Mouse (Mus musculus): ENCODE results near the gene Nfya. TPM values are rescaled to one million over a fixed set of nuclear protein-coding genes. Genes with fewer than 3 reads are reported as not detected.
A peak's percentile ranks its signal among the peaks of the same experiment; 100 is the strongest.

The Nfya gene
- total RNA-seq, 1 experiment, result 23.3 TPM

- DNase-seq (ENCODE audit: low read depth, low spot score), result no peak
- Histone ChIP-seq H3K27ac (ENCODE audit: insufficient read depth, low read depth, low read length, poor library complexity, severe bottlenecking) (no peak overlapping the region), H3K4me1 (ENCODE audit: control insufficient read depth in 2 of 2, insufficient read depth in 2 of 2, low read length in 2 of 2, poor library complexity in 1 of 2) (peaks cover 3 to 14% of the 10 kb centered on the region in 2 experiments; a peak in 3 of 4 replicates), H3K36me3 (ENCODE audit: control insufficient read depth, insufficient read depth, low read length, poor library complexity, severe bottlenecking) (no peaks in the 10 kb centered on the region), H3K9ac (ENCODE audit: insufficient read depth, low read depth, low read length, poor library complexity, severe bottlenecking) (peak overlapping the region; percentile 18; the same call in 1 of the 2 replicates), H3K9me3 (ENCODE audit: control insufficient read depth, insufficient read depth, low read depth, low read length) (no peaks in the 10 kb centered on the region), H3K4me3 (ENCODE audit: insufficient read depth in 1 of 2, low read depth in 1 of 2, low read length in 2 of 2, poor library complexity in 1 of 2, severe bottlenecking in 1 of 2) (peak overlapping the region; percentile 50 to 62)
- no peak for TF ChIP-seq MAFK (IDR thresholded peaks at IDR 0.05; ENCODE audit: insufficient read depth, low read depth, low read length)
- TF ChIP-seq ZC3H11A (IDR thresholded peaks at IDR 0.05; ENCODE audit: borderline replicate concordance, low read depth, low read length), result no peak
- TF ChIP-seq ZNF384 (IDR thresholded peaks at IDR 0.05; ENCODE audit: low read depth, low read length), result no peak
- TF ChIP-seq HCFC1 (IDR thresholded peaks at IDR 0.05; ENCODE audit: borderline replicate concordance, insufficient read depth, low read length), result no peak
- TF ChIP-seq CHD2 (IDR thresholded peaks at IDR 0.05; ENCODE audit: low read depth, low read length), result no peak
- in situ Hi-C loops (cut with MboI; ENCODE audit: low sequenced_read_pairs in 2 of 2, unreplicated experiment in 2 of 2), result no loop called here
Observed at GRCm38 (mm10) chr17:48454190-48454589, 44.5 kb upstream of the Nfya start.

- in situ Hi-C loops (cut with MboI; ENCODE audit: low sequenced_read_pairs in 2 of 2, unreplicated experiment in 2 of 2), result no loop called here
- Histone ChIP-seq H3K9me3 (ENCODE audit: control insufficient read depth, insufficient read depth, low read depth, low read length) (no peaks in the 10 kb centered on the region), H3K9ac (ENCODE audit: insufficient read depth, low read depth, low read length, poor library complexity, severe bottlenecking) (no peak overlapping the region), H3K36me3 (ENCODE audit: control insufficient read depth, insufficient read depth, low read length, poor library complexity, severe bottlenecking) (no peaks in the 10 kb centered on the region), H3K4me1 (ENCODE audit: control insufficient read depth in 2 of 2, insufficient read depth in 2 of 2, low read length in 2 of 2, poor library complexity in 1 of 2) (peaks cover 3 to 14% of the 10 kb centered on the region in 2 experiments; a peak in 3 of 4 replicates), H3K27ac (ENCODE audit: insufficient read depth, low read depth, low read length, poor library complexity, severe bottlenecking) (no peak overlapping the region), H3K4me3 (ENCODE audit: insufficient read depth in 1 of 2, low read depth in 1 of 2, low read length in 2 of 2, poor library complexity in 1 of 2, severe bottlenecking in 1 of 2) (no peak overlapping the region)
- no peak for DNase-seq (ENCODE audit: low read depth, low spot score)
- no peak for TF ChIP-seq HCFC1 (IDR thresholded peaks at IDR 0.05; ENCODE audit: borderline replicate concordance, insufficient read depth, low read length)
- no peak for TF ChIP-seq MAFK (IDR thresholded peaks at IDR 0.05; ENCODE audit: insufficient read depth, low read depth, low read length)
- TF ChIP-seq ZNF384 (IDR thresholded peaks at IDR 0.05; ENCODE audit: low read depth, low read length), result no peak
- TF ChIP-seq ZC3H11A (IDR thresholded peaks at IDR 0.05; ENCODE audit: borderline replicate concordance, low read depth, low read length), result no peak
- TF ChIP-seq CHD2 (IDR thresholded peaks at IDR 0.05; ENCODE audit: low read depth, low read length), result no peak
Observed at GRCm38 (mm10) chr17:48453489-48453888, 43.8 kb upstream of the Nfya start.

GRCm38 (mm10) chr17:48451753-48452444, 42.2 kb upstream of the Nfya start:
- H3K9me3 ChIP-seq (ENCODE audit: control insufficient read depth, insufficient read depth, low read depth, low read length), result no peaks in the 10 kb centered on the region
- H3K27ac ChIP-seq (ENCODE audit: insufficient read depth, low read depth, low read length, poor library complexity, severe bottlenecking), result no peak overlapping the region
- TF ChIP-seq CHD2 (IDR thresholded peaks at IDR 0.05; ENCODE audit: low read depth, low read length) (no peak), ZNF384 (IDR thresholded peaks at IDR 0.05; ENCODE audit: low read depth, low read length) (no peak), MAFK (IDR thresholded peaks at IDR 0.05; ENCODE audit: insufficient read depth, low read depth, low read length) (no peak), HCFC1 (IDR thresholded peaks at IDR 0.05; ENCODE audit: borderline replicate concordance, insufficient read depth, low read length) (no peak), ZC3H11A (IDR thresholded peaks at IDR 0.05; ENCODE audit: borderline replicate concordance, low read depth, low read length) (no peak)
- no peak overlapping the region for H3K9ac ChIP-seq (ENCODE audit: insufficient read depth, low read depth, low read length, poor library complexity, severe bottlenecking)
- DNase-seq (ENCODE audit: low read depth, low spot score), result no peak
- in situ Hi-C loops (cut with MboI; ENCODE audit: low sequenced_read_pairs in 2 of 2, unreplicated experiment in 2 of 2), result no loop called here
- H3K36me3 ChIP-seq (ENCODE audit: control insufficient read depth, insufficient read depth, low read length, poor library complexity, severe bottlenecking), result no peaks in the 10 kb centered on the region
- H3K4me1 ChIP-seq (ENCODE audit: control insufficient read depth in 2 of 2, insufficient read depth in 2 of 2, low read length in 2 of 2, poor library complexity in 1 of 2), result peaks cover 5 to 16% of the 10 kb centered on the region in 2 experiments
- H3K4me3 ChIP-seq (ENCODE audit: insufficient read depth in 1 of 2, low read depth in 1 of 2, low read length in 2 of 2, poor library complexity in 1 of 2, severe bottlenecking in 1 of 2), result no peak overlapping the region

GRCm38 (mm10) chr17:48451353-48451675, 41.6 kb upstream of the Nfya start, which contains the start of gene Tspo2:
Gene Tspo2 (minus strand): TSS chr17:48451522.
- no peak within 1 kb of the TSS for H3K27ac ChIP-seq (ENCODE audit: insufficient read depth, low read depth, low read length, poor library complexity, severe bottlenecking)
- no peak within 1 kb of the TSS for H3K4me3 ChIP-seq (ENCODE audit: insufficient read depth in 1 of 2, low read depth in 1 of 2, low read length in 2 of 2, poor library complexity in 1 of 2, severe bottlenecking in 1 of 2)
- H3K9ac ChIP-seq (ENCODE audit: insufficient read depth, low read depth, low read length, poor library complexity, severe bottlenecking), result no peak within 1 kb of the TSS
- no peak for DNase-seq (ENCODE audit: low read depth, low spot score)
- H3K36me3 ChIP-seq (ENCODE audit: control insufficient read depth, insufficient read depth, low read length, poor library complexity, severe bottlenecking), result no peaks in the 10 kb centered on the region
- in situ Hi-C loops (cut with MboI; ENCODE audit: low sequenced_read_pairs in 2 of 2, unreplicated experiment in 2 of 2), result no loop called here
- no peak for TF ChIP-seq HCFC1 (IDR thresholded peaks at IDR 0.05; ENCODE audit: borderline replicate concordance, insufficient read depth, low read length)
- no peak for TF ChIP-seq CHD2 (IDR thresholded peaks at IDR 0.05; ENCODE audit: low read depth, low read length)
- TF ChIP-seq ZNF384 (IDR thresholded peaks at IDR 0.05; ENCODE audit: low read depth, low read length), result no peak
- TF ChIP-seq ZC3H11A (IDR thresholded peaks at IDR 0.05; ENCODE audit: borderline replicate concordance, low read depth, low read length), result no peak
- TF ChIP-seq MAFK (IDR thresholded peaks at IDR 0.05; ENCODE audit: insufficient read depth, low read depth, low read length), result no peak
- H3K4me1 ChIP-seq (ENCODE audit: control insufficient read depth in 2 of 2, insufficient read depth in 2 of 2, low read length in 2 of 2, poor library complexity in 1 of 2), result peaks cover 5 to 16% of the 10 kb centered on the region in 2 experiments
- H3K9me3 ChIP-seq (ENCODE audit: control insufficient read depth, insufficient read depth, low read depth, low read length), result no peaks in the 10 kb centered on the region

Data from ES-E14 (cell line).